In genomic region chr9:77536832-77537231, GRCm38 (mm10) we compare ENCODE assay signal across 21 mouse cellular contexts. TPM values are rescaled to one million over a fixed set of nuclear protein-coding genes. Genes with fewer than 3 reads are reported as not detected.
DNase-seq lines count a peak whose midpoint lies in the region; ATAC-seq and TF ChIP-seq lines count a peak whose summit lies in the region.
"Had no signal": no experiment of that assay in that cellular context is flagged by ENCODE, and none has a peak within 500 bp of the region (broad histone marks: within the 10 kb centered on the region; RNA-seq: fewer than 3 reads in every experiment).

No protein-coding gene starts in this region.

- no peak overlapping the region for H3K4me3 ChIP-seq in intestine, embryonic 16.5 days (ENCODE audit: low read length)
- H3K4me3 ChIP-seq in small intestine, adult 2 months (ENCODE audit: low read depth, low read length): no peak overlapping the region
- H3K4me3 ChIP-seq in forebrain, embryonic 11.5 days (ENCODE audit: low read depth, low read length): no peak overlapping the region
- H3K4me3 ChIP-seq: forebrain, embryonic 15.5 days; heart, embryonic 15.5 days; hindbrain, embryonic 15.5 days; midbrain, embryonic 15.5 days; myocyte had no signal

- H3K27ac ChIP-seq in intestine, embryonic 16.5 days (ENCODE audit: low read length): no peak overlapping the region
- peak overlapping the region; percentile 22; the same call in 1 of the 2 replicates for H3K27ac ChIP-seq in small intestine, adult 2 months (ENCODE audit: insufficient read depth, low read depth, low read length)
- H3K27ac ChIP-seq in forebrain, embryonic 11.5 days (ENCODE audit: low read depth, low read length): no peak overlapping the region
- H3K27ac ChIP-seq: forebrain, embryonic 15.5 days; heart, embryonic 15.5 days; hindbrain, embryonic 15.5 days; liver, embryonic 14.5 days; midbrain, embryonic 15.5 days had no signal

- peak overlapping the region; percentile 23; the same call in 1 of the 2 replicates for H3K4me2 ChIP-seq in intestine, embryonic 16.5 days (ENCODE audit: low read depth, low read length)
- H3K4me2 ChIP-seq in forebrain, embryonic 11.5 days (ENCODE audit: low read depth, low read length, severe bottlenecking): no peak overlapping the region
- H3K4me2 ChIP-seq: forebrain, embryonic 15.5 days; heart, embryonic 15.5 days; hindbrain, embryonic 15.5 days; midbrain, embryonic 15.5 days had no signal

- TF ChIP-seq CTCF in small intestine, adult 2 months (IDR thresholded peaks at IDR 0.05; ENCODE audit: extremely low read depth, insufficient read length, insufficient replicate concordance, low read depth, low read length): no peak

- H3K4me1 ChIP-seq in intestine, embryonic 16.5 days (ENCODE audit: control insufficient read depth, insufficient read depth, low read length): peaks cover 22% of the 10 kb centered on the region
- peaks cover 33% of the 10 kb centered on the region for H3K4me1 ChIP-seq in small intestine, adult 2 months (ENCODE audit: control insufficient read depth, insufficient read depth, insufficient read length, low read length)
- H3K4me1 ChIP-seq in forebrain, embryonic 11.5 days (replicated peaks; ENCODE audit: control insufficient read depth, insufficient read depth, low read length): peaks cover 21% of the 10 kb centered on the region

- DNase-seq in kidney, postnatal 14 days: peak; percentile 16
- no peak for DNase-seq in kidney, postnatal 36 days
- peak; percentile 35 for DNase-seq in lung, postnatal 10 days
- DNase-seq in forebrain, embryonic 11.5 days (ENCODE audit: low spot score): no peak
- no peak for DNase-seq in spleen, postnatal 14 days (ENCODE audit: low spot score in 2 of 2)
- DNase-seq: adrenal gland, postnatal 36 days; cerebellum, adult 11-12 months; cerebellum, postnatal 36 days; gastrocnemius, postnatal 14 days; heart, postnatal 4 days; kidney, postnatal 4 days; thymus, postnatal 25 days had no signal

- H3K9ac ChIP-seq in intestine, embryonic 16.5 days (ENCODE audit: low read depth, low read length): no peak overlapping the region
- no peak overlapping the region for H3K9ac ChIP-seq in forebrain, embryonic 11.5 days (ENCODE audit: low read length)
- H3K9ac ChIP-seq: forebrain, embryonic 15.5 days; heart, embryonic 15.5 days; hindbrain, embryonic 15.5 days; liver, embryonic 14.5 days; midbrain, embryonic 15.5 days had no signal

- no peaks in the 10 kb centered on the region for H3K9me3 ChIP-seq in intestine, embryonic 16.5 days (ENCODE audit: control insufficient read depth, low read length)
- no peaks in the 10 kb centered on the region for H3K9me3 ChIP-seq in forebrain, embryonic 11.5 days (ENCODE audit: control insufficient read depth, low read length)
- H3K9me3 ChIP-seq: forebrain, embryonic 15.5 days; heart, embryonic 15.5 days; hindbrain, embryonic 15.5 days; midbrain, embryonic 15.5 days had no signal

- H3K27me3 ChIP-seq in intestine, embryonic 16.5 days (replicated peaks; ENCODE audit: control insufficient read depth, insufficient read depth, low read length): no peaks in the 10 kb centered on the region
- no peaks in the 10 kb centered on the region for H3K27me3 ChIP-seq in small intestine, adult 2 months (ENCODE audit: control insufficient read depth, insufficient read depth, low read length)
- H3K27me3 ChIP-seq in forebrain, embryonic 11.5 days (ENCODE audit: control insufficient read depth, insufficient read depth, low read length): no peaks in the 10 kb centered on the region
- H3K27me3 ChIP-seq: forebrain, embryonic 15.5 days; heart, embryonic 15.5 days; hindbrain, embryonic 15.5 days had no signal

- WGBS in intestine, embryonic 16.5 days: 54% methylated on average over 7 of the region's 7 CpGs
- WGBS in small intestine, adult 2 months: 32% methylated on average over 7 of the region's 7 CpGs
- WGBS in forebrain, embryonic 11.5 days: 75% methylated on average over 7 of the region's 7 CpGs

- ATAC-seq in intestine, embryonic 16.5 days: peak; percentile 73
- ATAC-seq in forebrain, embryonic 11.5 days (replicated peaks; ENCODE audit: low FRiP score): no peak
- ATAC-seq in CD4-positive, CD25-positive, alpha-beta regulatory T cell, adult 4 months: no peak
- ATAC-seq: forebrain, embryonic 15.5 days had no signal

- TF ChIP-seq POLR2A in small intestine, adult 2 months (IDR thresholded peaks at IDR 0.05; ENCODE audit: low read depth, low read length): no peak

- no peaks in the 10 kb centered on the region for H3K36me3 ChIP-seq in intestine, embryonic 16.5 days (ENCODE audit: control insufficient read depth, insufficient read depth, low read length)
- no peaks in the 10 kb centered on the region for H3K36me3 ChIP-seq in small intestine, adult 2 months (ENCODE audit: control insufficient read depth, insufficient read depth, low read length)
- no peaks in the 10 kb centered on the region for H3K36me3 ChIP-seq in forebrain, embryonic 11.5 days (ENCODE audit: control insufficient read depth, insufficient read depth, low read length)
- H3K36me3 ChIP-seq: forebrain, embryonic 15.5 days; heart, embryonic 15.5 days; hindbrain, embryonic 15.5 days; midbrain, embryonic 15.5 days had no signal

RNA-seq across cellular contexts. Expression of gene Lrrc1, which starts 7.8 kb away (rescaled TPM):
- 14.1 and 14.8 TPM in 2 replicates for polyA plus RNA-seq in intestine, embryonic 16.5 days (2015; fragmentation: Nextera tagmentation; extraction: Ambion mirVana)
- 53.3 and 112 TPM in 2 replicates for polyA plus RNA-seq in small intestine, adult 2 months (2012; rRNA removed)
- polyA plus RNA-seq in forebrain, embryonic 11.5 days (2014; fragmentation: Nextera tagmentation; extraction: Ambion mirVana): 20.8 and 22.9 TPM in 2 replicates
- 1 to 10 TPM; 3.2 to 4.3 TPM for polyA plus RNA-seq in CD4-positive, CD25-positive, alpha-beta regulatory T cell, adult 4 months (2017; shearing (Covaris generic))

Comparison
In these comparisons a context has a peak if more than half of its experiments do, and no peak if none do; other contexts are left out.
1. DNase-seq: peak in kidney, postnatal 14 days (single experiment) and lung, postnatal 10 days (single experiment); none in kidney, postnatal 36 days (0 of 2), forebrain, embryonic 11.5 days (single experiment) and spleen, postnatal 14 days (0 of 2).